Mouse (Mus musculus) brain, embryonic 14.5 days (tissue): Measurements from ENCODE around the gene Timm17a.

Source experiments
- CTCF ChIP-seq: fragments of 200-500 bp; IDR thresholded peaks from 2 replicates; pipeline ENCODE4 v1.5.1; 2012; ENCODE audit warnings: inconsistent platforms, mild to moderate bottlenecking, moderate library complexity, borderline replicate concordance; ENCODE audit not compliant: insufficient read depth, insufficient read length; ENCODE audit errors: extremely low read depth
- POLR2A ChIP-seq: fragments of 200-500 bp; IDR thresholded peaks from 2 replicates; pipeline ENCODE4 v1.6.1; 2012; ENCODE audit warnings: mild to moderate bottlenecking, inconsistent platforms, borderline replicate concordance; ENCODE audit not compliant: poor library complexity, insufficient read depth, insufficient read length, severe bottlenecking; ENCODE audit errors: extremely low read depth

GRCm38 (mm10) chr1:135283287-135283825, 30.2 kb downstream of the Timm17a start:
- no peak for TF ChIP-seq CTCF
- TF ChIP-seq POLR2A = no peak
